Comparison of ENCODE assay signal across 23 mouse cellular contexts in genomic region chr6:107536631-107537030, GRCm38 (mm10). TPM values are rescaled to one million over a fixed set of nuclear protein-coding genes. Genes with fewer than 3 reads are reported as not detected.
DNase-seq lines count a peak whose midpoint lies in the region; ATAC-seq and TF ChIP-seq lines count a peak whose summit lies in the region.
"Had no signal": no experiment of that assay in that cellular context is flagged by ENCODE, and none has a peak within 500 bp of the region (broad histone marks: within the 10 kb centered on the region; RNA-seq: fewer than 3 reads in every experiment).

No protein-coding gene starts in this region.

- DNase-seq in heart, adult 11 months = peak; percentile 7
- DNase-seq in heart, postnatal 10 days = no peak
- DNase-seq: adrenal gland, adult 8-10 months; adrenal gland, postnatal 14 days; adrenal gland, postnatal 36 days; B cell, adult 2 months; cerebellum, adult 11-12 months; cerebellum, adult 2 months; cerebellum, adult 9-10 months; cerebellum, postnatal 10 days; cerebellum, postnatal 25 days had no signal

- ATAC-seq in intestine, embryonic 15.5 days = peak; percentile 78
- ATAC-seq in intestine, postnatal 0 days = peak; percentile 92
- no peak for ATAC-seq in kidney, embryonic 15.5 days (replicated peaks; ENCODE audit: low FRiP score)
- ATAC-seq: activated CD4-positive, CD25-positive, alpha-beta regulatory T cell, adult 4 months; CD4-positive, CD25-positive, alpha-beta regulatory T cell, adult 4 months; forebrain, embryonic 13.5 days; forebrain, embryonic 15.5 days; Patski had no signal

- no peaks in the 10 kb centered on the region for H3K9me3 ChIP-seq in intestine, embryonic 15.5 days
- H3K9me3 ChIP-seq in intestine, postnatal 0 days (ENCODE audit: control insufficient read depth) = no peaks in the 10 kb centered on the region
- H3K9me3 ChIP-seq in kidney, embryonic 15.5 days (replicated peaks) = no peaks in the 10 kb centered on the region
- H3K9me3 ChIP-seq: embryonic facial prominence, embryonic 10.5 days; embryonic facial prominence, embryonic 12.5 days; forebrain, embryonic 13.5 days; forebrain, embryonic 15.5 days had no signal

- H3K9ac ChIP-seq in intestine, embryonic 15.5 days = no peak overlapping the region
- no peak overlapping the region for H3K9ac ChIP-seq in intestine, postnatal 0 days (ENCODE audit: low read depth, low read length)
- no peak overlapping the region for H3K9ac ChIP-seq in kidney, embryonic 15.5 days
- H3K9ac ChIP-seq: embryonic facial prominence, embryonic 12.5 days; forebrain, embryonic 13.5 days; forebrain, embryonic 15.5 days had no signal

- H3K4me2 ChIP-seq in intestine, embryonic 15.5 days (replicated peaks) = no peak overlapping the region
- no peak overlapping the region for H3K4me2 ChIP-seq in intestine, postnatal 0 days (replicated peaks; ENCODE audit: low read depth)
- H3K4me2 ChIP-seq in kidney, embryonic 15.5 days = no peak overlapping the region
- H3K4me2 ChIP-seq: embryonic facial prominence, embryonic 12.5 days; forebrain, embryonic 13.5 days; forebrain, embryonic 15.5 days had no signal

- peaks cover 7% of the 10 kb centered on the region; the same call in 1 of the 2 replicates for H3K27me3 ChIP-seq in intestine, embryonic 15.5 days (replicated peaks)
- no peaks in the 10 kb centered on the region; the same call in 1 of the 2 replicates for H3K27me3 ChIP-seq in intestine, postnatal 0 days (replicated peaks; ENCODE audit: control insufficient read depth, insufficient read depth, low read length)
- H3K27me3 ChIP-seq in kidney, embryonic 15.5 days = peaks cover 11% of the 10 kb centered on the region
- H3K27me3 ChIP-seq: forebrain, embryonic 13.5 days; forebrain, embryonic 15.5 days had no signal

- no peak overlapping the region for H3K27ac ChIP-seq in intestine, embryonic 15.5 days
- H3K27ac ChIP-seq in intestine, postnatal 0 days (ENCODE audit: low read depth, low read length) = peak overlapping the region; percentile 50
- H3K27ac ChIP-seq in kidney, embryonic 15.5 days = no peak overlapping the region
- H3K27ac ChIP-seq: embryonic facial prominence, embryonic 10.5 days; embryonic facial prominence, embryonic 12.5 days; forebrain, embryonic 13.5 days; forebrain, embryonic 15.5 days had no signal

- intact Hi-C loops in heart, postnatal 10 days (cut with DNase I) = no loop called here

- no peaks in the 10 kb centered on the region for H3K4me1 ChIP-seq in intestine, embryonic 15.5 days (replicated peaks)
- H3K4me1 ChIP-seq in intestine, postnatal 0 days (replicated peaks; ENCODE audit: control insufficient read depth, insufficient read depth, low read length) = no peaks in the 10 kb centered on the region
- H3K4me1 ChIP-seq in kidney, embryonic 15.5 days = peaks cover 3% of the 10 kb centered on the region; the same call in 1 of the 2 replicates
- H3K4me1 ChIP-seq: embryonic facial prominence, embryonic 12.5 days had no signal

- TF ChIP-seq CTCF in intestine, postnatal 0 days (IDR thresholded peaks at IDR 0.05; ENCODE audit: low read depth) = no peak

- no peak overlapping the region for H3K4me3 ChIP-seq in intestine, embryonic 15.5 days (replicated peaks)
- H3K4me3 ChIP-seq in intestine, postnatal 0 days (ENCODE audit: low read depth, low read length) = no peak overlapping the region
- no peak overlapping the region for H3K4me3 ChIP-seq in kidney, embryonic 15.5 days (replicated peaks)
- H3K4me3 ChIP-seq: embryonic facial prominence, embryonic 10.5 days; embryonic facial prominence, embryonic 12.5 days; forebrain, embryonic 13.5 days; forebrain, embryonic 15.5 days had no signal

- no peaks in the 10 kb centered on the region for H3K36me3 ChIP-seq in intestine, embryonic 15.5 days
- H3K36me3 ChIP-seq in intestine, postnatal 0 days (ENCODE audit: control insufficient read depth, insufficient read depth) = no peaks in the 10 kb centered on the region
- no peaks in the 10 kb centered on the region for H3K36me3 ChIP-seq in kidney, embryonic 15.5 days
- H3K36me3 ChIP-seq: embryonic facial prominence, embryonic 10.5 days; embryonic facial prominence, embryonic 12.5 days; G1E had no signal

- 75% methylated on average over 4 of the region's 4 CpGs for WGBS in intestine, embryonic 15.5 days
- WGBS in intestine, postnatal 0 days = 46% methylated on average over 4 of the region's 4 CpGs
- 91% methylated on average over 4 of the region's 4 CpGs for WGBS in kidney, embryonic 15.5 days

RNA-seq across cellular contexts. Expression of gene Lrrn1, which starts 7.1 kb away (rescaled TPM):
- total RNA-seq in heart, postnatal 10 days (2021) = 1 to 10 TPM in 1 of 2 experiments, under 1 TPM in 1; 0.84 to 1.1 TPM
- polyA plus RNA-seq in intestine, embryonic 15.5 days (2015; fragmentation: Nextera tagmentation; extraction: Ambion mirVana) = 3.9 and 4.0 TPM in 2 replicates
- polyA plus RNA-seq in intestine, postnatal 0 days (2015; fragmentation: Nextera tagmentation; extraction: Ambion mirVana) = 14.7 and 15.9 TPM in 2 replicates
- polyA plus RNA-seq in kidney, embryonic 15.5 days (2015; fragmentation: Nextera tagmentation; extraction: Ambion mirVana) = 10.5 and 11.5 TPM in 2 replicates
- total RNA-seq: CH12.LX, G1E had no signal
- polyA plus RNA-seq: activated CD4-positive, CD25-positive, alpha-beta regulatory T cell, adult 4 months; CD4-positive, CD25-positive, alpha-beta regulatory T cell, adult 4 months; G1E had no signal
